Mouse (Mus musculus) olfactory bulb, adult 2 months (tissue): ENCODE results near the gene Grk3. TPM values are rescaled to one million over a fixed set of nuclear protein-coding genes. Genes with fewer than 3 reads are reported as not detected.

ENCODE experiments used
- H3K27ac ChIP-seq: fragments of 200-500 bp; 2 replicates; pipeline ENCODE4 v1.5.1; 2012; ENCODE audit warnings: low read depth, low read length; ENCODE audit not compliant: insufficient read depth
- H3K4me1 ChIP-seq: fragments of 200-500 bp; 2 replicates; pipeline ENCODE4 v1.6.1; 2012; ENCODE audit warnings: low read length; ENCODE audit not compliant: control insufficient read depth, insufficient read depth
- H3K4me3 ChIP-seq: fragments of 200-500 bp; 2 replicates; pipeline ENCODE4 v1.5.1; 2012; ENCODE audit warnings: mild to moderate bottlenecking, low read depth, low read length, moderate library complexity; ENCODE audit not compliant: insufficient read depth
- CTCF ChIP-seq: fragments of 200-500 bp; IDR thresholded peaks from 2 replicates; pipeline ENCODE4 v1.5.1; 2012; ENCODE audit warnings: low read depth, mild to moderate bottlenecking, low read length, moderate library complexity; ENCODE audit not compliant: insufficient read depth
- POLR2A ChIP-seq: fragments of 200-500 bp; IDR thresholded peaks from 2 replicates; pipeline ENCODE4 v1.6.1; 2012; ENCODE audit warnings: mild to moderate bottlenecking, low read depth, low read length, moderate library complexity; ENCODE audit not compliant: insufficient read depth
- WGBS: fragments of 180-500 bp; shearing (Covaris S2); methylation state at CpG from one replicate; pipeline ENCODE4 v1.1.7; 2018; 5-methylcytosine and 5-hydroxymethylcytosine counted together
- polyA plus RNA-seq: library from polyadenylated mRNA; stranded (reverse); fragments of >200 nt; gene quantifications from 2 replicates; pipeline ENCODE4 v1.2.4, GENCODE M21; 2012; ENCODE audit warnings: low replicate concordance; ENCODE audit not compliant: missing spikeins, insufficient read depth, insufficient read length

Gene Grk3
- polyA plus RNA-seq, 1 experiment, result not detected

DNA sequence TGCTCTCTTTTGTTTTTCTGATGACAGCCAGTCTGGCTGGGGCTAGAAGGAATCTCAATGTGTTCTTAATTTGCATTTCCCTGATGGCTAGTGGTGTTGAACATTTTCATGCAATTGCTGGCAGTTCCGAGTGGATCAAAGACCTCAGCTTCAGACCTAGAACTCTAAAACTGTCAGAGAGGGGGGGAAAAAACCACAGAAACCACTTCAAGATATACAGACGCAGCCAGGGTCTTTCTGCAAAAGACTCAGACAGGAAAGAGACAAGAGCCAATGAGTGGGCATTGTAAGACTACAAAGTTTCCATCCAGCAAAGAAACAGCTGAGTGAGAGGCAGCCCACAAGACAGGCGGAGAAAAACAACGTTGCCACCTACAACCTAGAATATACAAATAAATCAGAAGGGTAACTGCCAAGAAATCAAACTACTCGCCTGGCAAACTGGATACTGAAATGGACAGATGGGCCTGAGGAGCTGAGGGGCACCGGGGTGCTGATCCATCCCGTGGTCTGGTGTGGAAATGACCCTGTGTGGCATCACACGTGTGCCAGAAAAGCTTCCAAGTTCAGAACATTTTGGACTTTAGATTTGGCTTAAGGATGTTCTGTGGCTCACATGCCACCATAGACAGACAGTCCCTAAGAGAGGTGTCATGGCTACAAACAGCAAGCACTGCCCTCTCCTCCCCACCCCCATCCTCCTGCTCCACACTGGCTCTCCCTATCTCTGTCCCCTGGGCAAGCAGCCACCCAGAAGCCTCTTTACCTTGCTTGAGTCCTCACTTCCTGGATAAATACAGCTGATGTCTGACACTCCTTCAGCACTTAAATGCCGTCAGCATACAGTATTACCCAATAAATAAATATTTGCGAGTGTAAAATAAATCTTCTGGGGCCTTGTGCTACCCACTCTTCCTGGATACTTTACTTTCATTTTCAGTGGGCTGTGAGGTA is 19.8 kb upstream of the Grk3 start:
- H3K27ac ChIP-seq, result no peak overlapping the region
- 57% methylated on average over 10 of the region's 10 CpGs for WGBS
- no peak for TF ChIP-seq CTCF
- no peak for TF ChIP-seq POLR2A

DNA sequence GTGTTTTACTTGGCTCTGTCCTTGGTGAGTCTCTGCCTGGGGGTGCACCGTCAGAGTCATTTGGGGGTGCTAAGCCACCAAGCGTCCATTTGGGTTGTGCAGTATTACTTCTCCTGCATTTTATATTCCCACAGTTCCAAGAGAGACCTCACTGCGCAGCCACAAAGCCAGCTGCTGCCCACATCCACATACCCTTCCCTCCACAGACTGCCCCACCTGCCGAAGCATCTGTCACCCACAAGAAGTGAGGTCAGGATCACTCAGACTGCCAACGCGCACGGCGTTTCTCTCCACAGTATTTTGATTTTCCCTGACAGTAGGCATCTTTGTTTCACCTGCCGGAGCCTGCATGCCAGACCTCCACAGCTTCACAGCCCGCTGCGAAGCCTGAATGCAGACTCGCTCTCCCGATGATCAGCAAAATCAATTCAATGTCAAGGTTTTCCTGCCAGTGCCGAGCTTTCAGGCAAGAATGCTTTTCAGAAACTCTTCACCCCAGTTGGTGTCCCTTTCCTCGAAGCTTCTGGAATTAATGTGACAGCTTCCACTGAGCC is 15.7 kb upstream of the Grk3 start:
- Histone ChIP-seq H3K4me3 (no peak overlapping the region), H3K27ac (no peak overlapping the region), H3K4me1 (peaks cover 4% of the 10 kb centered on the region; the same call in 1 of the 2 replicates)
- 56% methylated on average over 15 of the region's 15 CpGs for WGBS
- TF ChIP-seq CTCF (no peak), POLR2A (no peak)

More for the DNA sequence above, 19.8 kb upstream of the Grk3 start:
- H3K4me1 ChIP-seq, result peaks cover 7% of the 10 kb centered on the region; the same call in 1 of the 2 replicates
- no peak overlapping the region for H3K4me3 ChIP-seq

DNA sequence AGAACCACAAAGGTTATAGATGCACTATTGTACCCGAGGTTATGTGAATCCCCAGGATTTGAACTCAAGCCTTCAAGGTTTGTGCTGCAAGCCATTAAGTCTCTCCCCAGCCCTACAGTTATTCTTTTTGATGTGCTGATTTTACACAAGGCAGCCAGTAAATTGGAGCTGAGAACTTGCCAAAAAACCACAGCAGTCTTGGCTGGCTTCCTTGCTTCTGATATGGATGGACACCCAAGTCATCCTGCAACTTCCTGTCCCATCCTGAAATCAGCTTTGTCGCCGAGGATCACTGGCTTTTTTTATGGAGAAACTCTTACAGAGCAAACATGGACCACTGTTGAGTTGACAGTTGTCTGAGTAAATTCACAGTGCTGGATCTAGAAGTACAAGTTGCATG is 14.5 kb upstream of the Grk3 start:
- Histone ChIP-seq H3K4me3 (no peak overlapping the region), H3K4me1 (peaks cover 7% of the 10 kb centered on the region; the same call in 1 of the 2 replicates), H3K27ac (no peak overlapping the region)
- 59% methylated on average over 3 of the region's 3 CpGs for WGBS
- no peak for TF ChIP-seq CTCF
- no peak for TF ChIP-seq POLR2A

DNA sequence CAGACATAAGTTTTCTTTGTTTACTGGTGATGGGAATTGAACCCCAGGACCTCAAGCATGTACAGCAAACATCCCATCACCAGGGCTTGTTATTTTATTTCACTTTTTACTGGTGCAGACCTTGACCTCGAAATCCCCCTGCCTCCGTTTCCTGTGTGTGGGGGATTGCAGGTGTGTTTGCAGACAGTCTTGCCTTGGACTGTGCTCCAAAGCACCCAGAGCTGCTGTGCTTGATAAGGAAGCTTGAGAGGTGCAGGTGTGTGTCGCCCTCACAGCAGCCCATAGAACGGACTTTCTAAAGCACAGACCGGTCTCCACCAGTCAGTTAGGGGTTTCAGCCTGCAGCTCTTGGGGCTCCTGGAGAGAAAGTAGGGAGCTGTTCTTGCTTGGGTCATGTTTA is 11.1 kb upstream of the Grk3 start:
- no peak overlapping the region for H3K27ac ChIP-seq
- peaks cover 17% of the 10 kb centered on the region for H3K4me1 ChIP-seq
- TF ChIP-seq CTCF (no peak), POLR2A (no peak)
- no peak overlapping the region for H3K4me3 ChIP-seq
- 93% methylated on average over 5 of the region's 5 CpGs for WGBS

DNA sequence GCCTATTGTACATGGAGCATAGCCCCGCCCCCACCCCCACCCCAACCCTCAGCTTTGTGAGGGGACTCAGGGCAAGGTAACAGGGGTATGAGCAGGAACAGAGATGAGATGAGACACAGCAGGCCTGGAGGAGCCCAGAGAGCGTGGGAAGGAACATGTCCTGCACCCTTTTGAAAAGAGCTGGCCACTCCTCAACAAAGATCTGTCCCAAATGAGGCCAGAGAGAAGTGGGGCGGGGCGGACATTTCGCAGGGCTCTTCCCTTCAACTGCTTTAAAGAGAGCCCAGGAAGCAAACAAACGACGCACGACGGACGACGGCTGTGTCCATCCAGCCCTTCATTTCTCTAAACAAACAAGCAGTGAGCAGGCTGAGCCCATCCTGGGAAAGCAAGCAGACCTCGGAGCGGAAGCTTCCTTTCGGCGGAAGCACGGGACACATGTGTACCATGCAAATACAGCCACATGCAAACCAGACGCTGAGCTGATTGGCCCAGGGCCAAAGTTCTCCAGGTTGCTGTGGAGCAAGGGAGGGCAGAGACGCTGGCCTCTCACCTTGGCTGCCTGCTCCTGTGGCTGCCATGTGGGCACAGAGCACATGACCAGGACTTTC is 8.7 kb upstream of the Grk3 start:
- Histone ChIP-seq H3K27ac (no peak overlapping the region), H3K4me3 (no peak overlapping the region), H3K4me1 (peaks cover 27% of the 10 kb centered on the region)
- WGBS, result 37% methylated on average over 18 of the region's 18 CpGs
- TF ChIP-seq CTCF (no peak), POLR2A (no peak)

DNA sequence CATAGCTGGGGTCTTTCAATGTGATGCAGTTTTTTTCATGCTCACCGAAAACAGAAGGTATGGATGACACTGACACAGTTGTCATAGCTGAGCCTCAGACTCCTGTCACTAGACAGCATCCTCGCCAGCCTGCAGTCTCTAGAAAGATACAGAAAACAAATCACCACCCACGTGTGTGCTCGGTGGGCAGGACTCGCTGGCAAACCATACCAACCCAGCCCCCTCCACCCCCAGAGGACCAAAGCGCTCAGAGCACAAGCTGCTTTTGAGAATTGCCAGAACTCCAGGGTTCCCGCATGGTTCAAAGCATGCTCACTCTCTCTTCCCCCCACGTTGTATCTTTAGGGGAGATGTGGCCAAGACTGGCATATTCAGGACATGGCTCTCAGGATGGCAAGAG is 2.6 kb upstream of the Grk3 start:
- TF ChIP-seq POLR2A (no peak), CTCF (no peak)
- WGBS, result 12% methylated on average over 8 of the region's 8 CpGs
- Histone ChIP-seq H3K4me3 (no peak overlapping the region), H3K27ac (no peak overlapping the region), H3K4me1 (peaks cover 34% of the 10 kb centered on the region)

DNA sequence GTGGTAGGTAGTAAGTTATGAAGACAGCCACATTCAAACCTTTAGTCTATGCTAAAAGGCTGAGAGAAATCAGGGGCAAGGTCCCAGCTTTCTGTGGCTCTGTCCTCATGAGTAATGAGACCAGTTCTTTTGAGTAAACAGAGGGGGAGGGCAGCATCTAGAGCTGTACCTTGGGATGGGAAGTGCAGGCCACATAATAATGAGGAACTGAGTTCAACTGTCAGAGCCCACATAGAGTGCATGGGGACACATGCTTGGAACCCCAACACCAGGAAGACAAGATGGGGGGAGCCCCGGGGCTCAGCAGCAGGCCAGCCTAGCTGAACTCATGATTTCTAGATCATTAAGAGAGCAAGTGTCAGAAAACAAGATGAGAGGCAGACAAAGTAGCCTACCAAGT is 1.4 kb upstream of the Grk3 start:
- Histone ChIP-seq H3K4me1 (peaks cover 37% of the 10 kb centered on the region), H3K4me3 (no peak overlapping the region), H3K27ac (no peak overlapping the region)
- 89% methylated on average over 1 of the region's 1 CpGs for WGBS
- TF ChIP-seq CTCF (no peak), POLR2A (no peak)

DNA sequence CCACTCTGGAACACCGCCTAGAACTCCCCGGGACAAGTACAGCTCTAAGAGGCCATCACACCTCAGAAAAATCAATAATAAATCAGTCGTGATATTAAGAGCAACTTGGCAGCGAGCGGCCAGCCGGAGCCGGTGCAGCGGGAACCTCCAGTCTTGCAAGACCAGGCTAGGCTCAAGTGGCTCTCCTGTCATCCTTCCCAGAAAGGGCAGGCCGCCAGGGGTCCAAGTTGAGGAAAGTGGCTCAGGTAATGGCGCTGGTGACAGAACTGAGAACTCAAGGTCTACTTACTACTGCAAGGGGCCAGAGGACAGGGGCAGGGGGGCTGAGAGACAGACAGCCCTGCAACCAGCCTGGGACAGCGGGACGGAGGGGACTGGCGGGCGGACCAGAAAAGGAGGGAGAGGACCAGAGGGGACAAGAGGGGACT is 769 bp downstream of the Grk3 start:
- H3K4me3 ChIP-seq, result peak overlapping the region; percentile 75
- TF ChIP-seq POLR2A (no peak), CTCF (no peak)
- H3K4me1 ChIP-seq, result peaks cover 35% of the 10 kb centered on the region
- peak overlapping the region; percentile 34; the same call in 1 of the 2 replicates for H3K27ac ChIP-seq
- 3% methylated on average over 14 of the region's 14 CpGs for WGBS
